Mouse (Mus musculus) ovary, postnatal 10 days (tissue): Measurements from ENCODE around the gene Tpgs1.

Experiments used
- DNase-seq: peaks from one replicate; pipeline ENCODE4 v3.0.0; 2022; ENCODE audit warnings: low spot score

Tpgs1 gene

DNA sequence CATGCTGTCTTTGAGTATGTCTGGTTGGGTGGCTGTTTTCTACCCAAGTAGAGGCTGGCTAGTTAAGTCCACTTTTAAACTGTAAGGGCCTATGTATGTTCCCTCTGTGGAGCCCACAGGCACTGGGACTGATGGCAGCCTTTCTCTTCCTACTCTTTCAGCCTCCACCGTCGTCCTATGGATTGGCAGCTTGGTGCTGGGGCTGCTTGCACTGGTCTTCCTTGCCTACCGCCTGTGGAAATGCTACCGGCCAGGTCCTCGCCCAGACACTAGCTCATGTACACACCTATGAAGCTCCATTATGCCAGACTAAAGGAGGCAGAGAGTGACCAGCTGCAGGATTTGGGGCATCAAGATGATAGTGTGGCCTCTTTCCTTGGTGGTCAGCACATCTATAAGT, 1.1 kb upstream of the Tpgs1 start:
- DNase-seq = no peak

DNA sequence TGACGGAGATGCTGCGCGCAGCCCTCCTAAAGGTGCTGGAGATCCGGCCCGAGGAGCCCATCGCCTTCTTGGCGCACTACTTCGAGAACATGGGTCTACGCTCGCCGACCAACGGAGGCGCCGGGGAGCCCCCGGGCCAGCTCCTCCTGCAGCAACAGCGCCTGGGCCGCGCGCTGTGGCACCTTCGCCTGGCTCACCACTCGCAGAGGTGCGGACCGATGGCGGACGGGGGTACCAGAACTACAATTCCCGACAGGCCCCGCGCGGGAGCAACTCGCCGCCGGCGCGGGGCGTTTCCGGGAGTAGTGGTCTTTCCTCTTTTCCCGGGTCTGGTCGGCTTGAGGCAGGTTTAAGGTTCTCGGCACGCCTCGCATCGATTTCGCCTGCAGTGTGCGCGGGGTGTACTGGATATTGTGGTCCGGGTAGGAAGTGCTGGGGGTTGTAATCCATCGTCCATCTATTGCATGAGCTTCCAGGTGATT, 448 bp downstream of the Tpgs1 start:
- DNase-seq = peak; percentile 57

DNA sequence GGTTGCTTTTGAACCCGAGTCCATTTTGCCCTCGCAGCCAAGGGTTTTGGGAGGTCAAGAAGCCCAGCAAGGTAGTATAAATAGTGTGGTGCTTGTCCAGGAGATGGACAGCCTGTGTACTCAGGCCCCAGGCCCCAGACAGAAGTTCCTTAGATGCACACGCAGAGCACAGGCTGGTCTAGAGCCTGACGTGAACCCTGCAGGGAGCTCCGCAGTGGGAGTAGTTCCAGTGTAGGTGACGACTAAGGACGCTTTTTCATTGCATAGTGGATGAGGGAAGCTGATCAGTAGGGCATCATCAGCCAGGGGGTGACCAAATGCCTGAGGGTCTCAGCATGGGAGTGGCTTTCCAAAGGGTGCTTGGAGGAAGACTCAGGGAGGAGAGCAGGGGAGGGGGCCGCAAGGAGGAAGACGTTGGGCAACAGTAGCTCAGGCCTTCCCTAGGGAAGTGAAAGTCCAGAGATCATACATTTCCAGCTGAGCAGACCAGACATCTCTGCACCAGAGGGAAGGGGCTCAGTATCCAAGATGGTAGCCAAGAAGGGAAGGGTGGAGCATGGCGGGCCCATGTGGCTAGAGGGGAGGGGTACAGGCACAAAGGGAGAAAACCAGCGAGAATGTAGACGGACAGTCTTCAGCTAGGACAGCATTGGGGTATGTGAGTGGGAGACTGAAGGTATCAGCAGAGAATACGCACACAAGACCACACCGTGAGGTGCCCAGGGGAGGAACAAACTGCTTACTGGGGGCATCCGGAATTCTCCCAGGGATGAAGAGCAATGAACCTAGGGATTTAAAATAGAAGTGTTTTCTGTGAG, 1.1 kb downstream of the Tpgs1 start:
- no peak for DNase-seq

- no peak for DNase-seq
These were observed 2.4 kb downstream of the Tpgs1 start for GRCm38 (mm10) chr10:79671396-79672087.

DNA sequence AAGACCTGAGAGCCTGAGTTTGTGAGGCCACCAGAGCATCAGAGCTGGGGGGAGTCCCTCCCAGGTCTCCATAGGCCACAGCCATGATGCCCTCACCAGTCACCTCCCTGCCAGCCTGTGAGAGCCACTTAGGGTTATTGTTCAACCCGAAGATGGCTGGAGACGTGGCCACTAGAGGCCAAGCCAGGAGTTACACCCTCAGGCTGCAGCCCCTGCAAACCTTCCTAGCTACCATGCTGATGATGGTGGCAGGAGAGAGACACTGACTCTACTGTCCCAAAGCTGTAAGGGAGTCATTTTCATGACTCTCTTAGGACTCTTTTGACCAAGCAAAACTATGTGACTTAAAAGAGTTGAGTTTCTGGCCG, 2.9 kb downstream of the Tpgs1 start:
- DNase-seq = no peak

GRCm38 (mm10) chr10:79673054-79673453, 3.9 kb downstream of the Tpgs1 start:
- no peak for DNase-seq

GRCm38 (mm10) chr10:79675346-79676035, 6.3 kb downstream of the Tpgs1 start:
- DNase-seq = no peak

DNA sequence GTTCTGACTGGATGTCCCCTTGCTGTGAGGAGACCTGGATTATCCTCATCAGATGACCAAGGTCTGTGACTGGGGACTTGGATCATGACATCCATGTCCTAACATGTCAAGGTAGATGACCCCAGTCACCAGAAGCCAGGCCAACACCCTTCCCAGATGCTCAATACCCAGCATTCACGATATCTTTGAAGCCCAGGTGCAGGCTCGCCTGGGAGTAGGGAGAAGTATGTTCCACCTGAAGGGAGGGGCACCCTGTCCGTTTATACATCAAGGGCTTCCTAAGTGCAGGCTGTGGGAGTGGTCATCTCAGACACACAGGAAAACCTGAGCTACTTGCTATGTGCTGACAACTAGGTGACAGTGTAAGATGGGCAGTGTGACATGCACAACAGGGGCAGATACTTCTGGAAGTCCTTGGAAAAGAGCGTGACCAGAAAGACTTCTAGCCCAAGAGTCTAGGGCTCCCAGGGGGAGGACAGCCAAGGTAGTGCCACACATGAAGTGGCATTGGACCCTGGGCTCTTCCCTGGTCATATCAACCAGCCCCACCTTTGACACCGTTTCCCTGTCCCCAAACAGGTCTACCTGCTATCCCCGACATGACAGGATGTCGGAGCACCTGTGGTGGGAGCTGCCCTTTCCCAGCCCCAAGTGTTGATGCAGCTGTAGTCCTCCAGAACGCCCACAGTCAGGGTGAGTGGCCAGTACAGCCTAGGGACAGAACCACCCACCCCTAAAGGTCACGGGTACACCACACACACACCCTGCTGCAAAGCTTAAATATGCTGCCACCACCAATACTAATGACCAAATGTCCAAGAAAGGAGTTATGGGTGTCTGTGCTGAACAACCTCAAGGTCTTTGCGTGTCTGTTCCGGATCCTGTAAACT, 11.7 kb downstream of the Tpgs1 start:
- no peak for DNase-seq

DNA sequence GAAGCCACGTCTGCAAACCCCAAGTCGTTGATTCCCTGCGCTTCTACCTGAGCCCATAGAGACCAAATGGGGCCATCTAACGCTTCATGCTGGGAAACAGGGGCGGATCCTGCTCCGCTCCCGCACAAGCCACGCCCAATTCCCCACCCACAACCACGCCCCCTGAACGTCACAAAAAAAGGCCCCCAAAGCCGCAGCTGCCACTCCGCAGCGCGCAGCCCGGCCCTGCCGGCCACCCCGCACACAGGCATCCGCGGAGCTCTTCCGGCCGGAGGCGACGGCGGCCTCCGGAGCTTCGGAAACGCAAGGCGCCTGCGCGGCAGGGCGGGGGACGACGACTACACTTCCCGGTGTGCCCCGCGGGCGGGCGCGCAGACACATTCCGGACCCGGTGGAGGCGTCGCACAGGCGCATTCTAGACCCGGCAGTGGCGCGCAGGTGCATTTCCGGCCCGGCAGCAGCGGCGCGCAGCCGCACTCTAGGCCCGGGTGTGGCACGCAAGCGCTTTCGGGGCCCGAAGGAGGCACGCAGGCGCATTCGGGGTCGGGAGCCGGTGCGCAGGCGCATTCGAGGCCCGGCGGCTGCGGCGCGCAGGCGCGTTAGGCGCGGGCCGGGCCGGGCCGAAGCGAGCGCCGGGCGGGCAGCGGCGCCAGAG, 12.5 kb downstream of the Tpgs1 start, which contains the start of gene Cdc34:
Gene Cdc34, plus strand, starts transcription at position 605 of the 655 bp plus-strand sequence.
- DNase-seq = peak; percentile 96

DNA sequence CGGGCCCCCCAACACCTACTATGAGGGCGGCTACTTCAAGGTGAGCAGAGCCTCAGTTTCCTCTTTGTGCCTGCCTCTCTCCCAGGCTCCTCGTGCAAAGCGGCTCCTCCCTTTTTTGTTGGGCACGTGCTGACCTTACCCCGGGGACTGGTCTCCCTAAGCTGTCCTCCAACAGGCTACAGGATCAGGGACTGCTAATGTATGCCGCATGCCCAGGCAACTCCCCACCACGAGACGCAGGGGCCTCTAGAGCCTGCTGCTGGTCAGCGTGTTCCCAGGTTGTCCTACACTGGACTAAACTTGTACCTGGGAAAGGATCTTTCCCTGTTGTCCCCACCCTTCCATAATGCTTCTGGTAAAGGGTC, 13.4 kb downstream of the Tpgs1 start:
- DNase-seq = no peak

DNA sequence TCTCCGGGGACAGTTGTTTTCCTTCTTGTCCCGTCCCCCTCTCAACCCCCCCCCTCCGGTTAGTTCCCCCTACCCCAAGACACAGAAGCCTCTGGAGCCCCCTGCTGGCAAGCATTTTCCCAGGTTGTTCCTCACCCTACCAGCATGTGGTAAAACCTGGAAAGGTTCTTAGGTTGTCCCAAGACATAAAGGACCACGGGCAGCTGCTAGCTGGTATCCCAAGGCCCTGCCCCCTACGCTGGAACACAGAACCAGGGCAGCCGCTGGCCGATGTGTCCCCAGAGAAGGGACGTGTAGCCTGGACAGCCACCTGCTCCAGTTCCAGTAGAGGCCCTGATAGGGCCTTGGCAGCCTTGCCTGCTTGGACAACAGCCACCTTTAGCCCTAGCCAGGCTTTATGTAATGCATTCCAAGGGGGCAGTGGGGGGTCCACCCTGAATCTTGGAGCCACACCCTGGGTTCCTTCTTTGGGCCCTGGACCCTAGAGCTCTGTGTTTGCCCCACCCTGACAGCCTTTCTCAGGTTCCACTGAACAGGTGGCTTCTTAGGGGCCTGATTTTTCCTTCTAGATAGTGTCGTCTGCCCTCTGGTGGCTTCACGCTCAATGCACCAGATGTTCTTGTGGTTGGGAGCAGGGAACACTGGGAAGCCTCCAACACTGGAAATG, 13.9 kb downstream of the Tpgs1 start:
- DNase-seq = no peak

DNA sequence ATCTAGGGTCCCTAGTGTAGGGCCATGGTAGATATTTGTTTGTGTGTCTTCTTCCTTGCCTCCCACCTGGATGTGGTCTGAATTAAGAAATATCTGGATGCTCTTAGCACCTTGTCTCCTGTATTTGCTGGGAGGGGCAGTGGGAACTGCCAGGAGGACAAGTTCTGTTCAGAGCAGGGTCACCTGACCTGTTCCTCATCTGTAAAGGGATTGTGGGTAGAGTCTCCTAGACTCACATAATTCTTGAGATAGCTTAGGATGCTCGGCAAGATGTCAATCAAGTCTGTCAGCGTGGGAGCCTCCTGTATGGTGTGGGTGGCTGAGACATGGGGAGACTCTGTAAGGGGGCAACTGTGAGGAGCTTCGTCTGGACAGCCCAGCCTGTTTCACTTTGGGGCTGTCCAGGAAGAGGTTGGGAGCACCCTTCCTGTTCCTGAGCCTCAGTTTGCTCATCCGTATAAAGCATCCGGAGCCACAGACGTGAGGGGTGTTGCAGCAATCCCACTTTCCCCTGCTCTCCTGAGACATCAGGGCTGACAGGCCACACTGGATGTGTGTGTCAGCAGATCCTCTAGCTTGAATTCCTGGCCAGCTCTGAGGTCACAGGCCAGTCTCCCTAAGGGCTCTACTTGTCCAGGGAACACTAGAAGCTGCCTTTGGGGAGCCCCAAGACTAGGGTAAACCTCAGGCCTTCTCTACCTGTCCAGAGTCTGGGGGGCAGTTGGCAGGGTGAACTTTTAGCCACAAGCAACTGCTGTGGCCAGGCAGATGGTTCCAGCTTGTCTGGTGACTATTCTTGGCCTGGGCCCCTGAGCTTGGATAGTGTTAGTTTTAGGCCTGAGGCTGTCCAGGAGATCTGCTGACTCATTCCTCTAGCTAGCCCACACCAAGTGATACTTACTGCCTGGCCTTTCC, 14.8 kb downstream of the Tpgs1 start:
- DNase-seq = no peak

- no peak for DNase-seq
These were observed 15.8 kb downstream of the Tpgs1 start for GRCm38 (mm10) chr10:79684770-79685600.

DNA sequence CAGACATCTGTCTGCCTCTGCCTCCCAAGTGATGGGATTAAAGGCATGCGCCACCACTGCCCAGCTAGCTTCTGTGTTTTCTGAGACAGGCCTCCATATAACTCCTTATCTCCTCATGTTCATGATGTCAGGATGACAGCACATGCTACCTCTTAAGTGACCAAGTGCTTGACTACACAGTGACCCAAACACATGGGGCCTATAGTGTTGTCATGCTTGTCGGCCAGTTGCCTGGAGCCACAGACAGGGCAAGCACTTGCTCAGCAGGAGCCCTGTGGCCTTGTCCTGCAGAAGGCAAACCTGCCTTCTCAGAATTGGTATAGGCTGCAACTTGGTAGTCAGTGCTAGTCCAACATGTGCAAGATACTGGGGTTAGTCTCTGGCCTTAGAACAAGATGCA, 17.1 kb downstream of the Tpgs1 start:
- DNase-seq = no peak

DNA sequence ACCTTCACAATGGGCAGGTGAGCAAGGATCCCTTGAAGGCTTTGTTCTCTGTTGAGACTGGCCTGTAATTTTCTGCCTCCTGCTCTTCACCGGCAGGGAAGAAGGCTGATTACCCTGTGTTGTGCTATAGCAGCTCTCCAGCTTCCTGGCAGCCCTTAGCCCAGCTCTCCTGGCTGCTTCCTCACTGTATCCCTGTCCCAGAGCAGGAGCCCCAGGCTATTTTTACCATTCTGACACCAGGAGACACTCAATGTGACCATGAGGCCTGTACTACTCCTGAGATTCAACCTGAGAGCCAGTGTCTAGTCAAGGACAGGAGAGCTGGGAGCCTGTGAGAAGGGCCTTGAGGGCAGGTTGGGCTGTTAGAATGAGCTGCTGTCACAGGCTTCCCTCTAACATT, 17.5 kb downstream of the Tpgs1 start:
- DNase-seq = no peak

- no peak for DNase-seq
These were observed 18.3 kb downstream of the Tpgs1 start for GRCm38 (mm10) chr10:79687513-79687912.

DNA sequence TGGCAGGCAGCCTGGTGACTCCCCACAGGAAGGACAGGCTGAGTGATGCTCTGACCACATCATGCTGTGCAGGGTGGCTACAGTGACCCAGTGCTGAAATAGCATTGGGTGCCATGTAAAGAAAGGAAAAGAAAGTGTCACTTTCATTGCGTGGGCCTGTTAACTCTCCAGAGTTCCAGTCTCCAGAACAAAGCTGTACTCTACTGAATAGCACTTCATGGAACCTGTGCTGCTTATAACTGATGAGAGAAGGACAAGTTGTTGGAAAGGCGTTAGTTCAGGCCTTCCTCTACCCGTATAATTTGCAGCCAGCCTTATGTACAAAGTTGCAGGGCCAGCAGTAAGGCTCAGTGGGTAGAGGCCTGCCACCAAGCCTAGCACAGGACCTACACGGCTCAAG, 19.6 kb downstream of the Tpgs1 start, which contains the start of gene Gzmm:
Gene Gzmm, plus strand, starts transcription at position 301 of the 400 bp plus-strand sequence.
- no peak for DNase-seq

GRCm38 (mm10) chr10:79689178-79689577, 20.0 kb downstream of the Tpgs1 start:
- no peak for DNase-seq
